Mouse (Mus musculus): ENCODE measurements around the gene Tssk6. TPM values are rescaled to one million over a fixed set of nuclear protein-coding genes. Genes with fewer than 3 reads are reported as not detected.
"Not testable (repeated sequence)": the region's sequence is repeated elsewhere in the genome, so short reads cannot be mapped to it uniquely, and the experiment has no call there.

The Tssk6 gene
- total RNA-seq, 2 experiments from 2014 or later: 0.34 TPM; not detected in 1

GRCm38 (mm10) chr8:69911917-69912316, 9.9 kb downstream of the Tssk6 start:
- intact Hi-C loops (cut with DNase I): no loop called here
- DNase-seq (ENCODE audit: low spot score in 2 of 2): no peak

- intact Hi-C loops (cut with DNase I): no loop called here
- no peak for DNase-seq (ENCODE audit: low spot score in 2 of 2)
Observed at GRCm38 (mm10) chr8:69912478-69913074, 10.6 kb downstream of the Tssk6 start.

GRCm38 (mm10) chr8:69914526-69914925, 12.5 kb downstream of the Tssk6 start:
- no peak for DNase-seq (ENCODE audit: low spot score in 2 of 2)
- intact Hi-C loops (cut with DNase I): no loop called here

GRCm38 (mm10) chr8:69915748-69916147, 13.8 kb downstream of the Tssk6 start:
- peak; percentile 51 to 84 for DNase-seq (ENCODE audit: low spot score in 2 of 2)
- intact Hi-C loops (cut with DNase I): loop anchor here (5.0 kb wide), 1 partner anchor 247 kb away; no protein-coding TSS in a partner anchor

GRCm38 (mm10) chr8:69918506-69918905, 16.5 kb downstream of the Tssk6 start:
- intact Hi-C loops (cut with DNase I): loop anchor here (2.0 to 5.0 kb wide), 2 partner anchors 78 to 244 kb away; partner anchors contain the start of gene Gatad2a
- DNase-seq (ENCODE audit: low spot score in 2 of 2): no peak

GRCm38 (mm10) chr8:69919010-69919409, 17.0 kb downstream of the Tssk6 start:
- DNase-seq (ENCODE audit: low spot score in 2 of 2): peak; percentile 88 to 90
- intact Hi-C loops (cut with DNase I): loop anchor here (1.0 to 5.0 kb wide), 3 partner anchors 78 to 243 kb away; partner anchors contain the start of gene Gatad2a

- intact Hi-C loops (cut with DNase I): loop anchor here (1.0 to 5.0 kb wide), 3 partner anchors 77 to 242 kb away; partner anchors contain the start of gene Gatad2a
- DNase-seq (ENCODE audit: low spot score in 2 of 2): peak; percentile 31 to 84
Observed at GRCm38 (mm10) chr8:69919876-69920662, 18.1 kb downstream of the Tssk6 start.

- intact Hi-C loops (cut with DNase I): no loop called here
- no peak for DNase-seq (ENCODE audit: low spot score in 2 of 2)
Observed at GRCm38 (mm10) chr8:69921141-69921540, 19.2 kb downstream of the Tssk6 start.

- no peak for DNase-seq (ENCODE audit: low spot score in 2 of 2)
- intact Hi-C loops (cut with DNase I): no loop called here
Observed at GRCm38 (mm10) chr8:69923986-69924385, 22.0 kb downstream of the Tssk6 start.

GRCm38 (mm10) chr8:69926901-69927300, 24.9 kb downstream of the Tssk6 start:
- intact Hi-C loops (cut with DNase I): loop anchor here (5.0 kb wide), 1 partner anchor 40 kb away; no protein-coding TSS in a partner anchor
- DNase-seq (ENCODE audit: low spot score in 2 of 2): no peak

- intact Hi-C loops (cut with DNase I): no loop called here
- DNase-seq (ENCODE audit: low spot score in 2 of 2): no peak
Observed at GRCm38 (mm10) chr8:69933811-69934210, 31.8 kb downstream of the Tssk6 start.

- intact Hi-C loops (cut with DNase I): no loop called here
- no peak for DNase-seq (ENCODE audit: low spot score in 2 of 2)
Observed at GRCm38 (mm10) chr8:69934582-69934981, 32.6 kb downstream of the Tssk6 start.

GRCm38 (mm10) chr8:69935431-69935830, 33.4 kb downstream of the Tssk6 start:
- intact Hi-C loops (cut with DNase I): no loop called here
- no peak for DNase-seq (ENCODE audit: low spot score in 2 of 2)

- DNase-seq (ENCODE audit: low spot score in 2 of 2): peak in 1 of 2 experiments; percentile 57
- intact Hi-C loops (cut with DNase I): no loop called here
Observed at GRCm38 (mm10) chr8:69936050-69936794, 34.2 kb downstream of the Tssk6 start.

- no peak for DNase-seq (ENCODE audit: low spot score in 2 of 2)
- intact Hi-C loops (cut with DNase I): no loop called here
Observed at GRCm38 (mm10) chr8:69937466-69937865, 35.5 kb downstream of the Tssk6 start.

- no peak for DNase-seq (ENCODE audit: low spot score in 2 of 2)
- intact Hi-C loops (cut with DNase I): no loop called here
Observed at GRCm38 (mm10) chr8:69938245-69938982, 36.4 kb downstream of the Tssk6 start.

- DNase-seq (ENCODE audit: low spot score in 2 of 2): no peak
- intact Hi-C loops (cut with DNase I): no loop called here
Observed at GRCm38 (mm10) chr8:69939633-69940032, 37.6 kb downstream of the Tssk6 start.

GRCm38 (mm10) chr8:69940386-69940785, 38.4 kb downstream of the Tssk6 start:
- intact Hi-C loops (cut with DNase I): no loop called here
- no peak for DNase-seq (ENCODE audit: low spot score in 2 of 2)

GRCm38 (mm10) chr8:69942495-69942894, 40.5 kb downstream of the Tssk6 start:
- DNase-seq (ENCODE audit: low spot score in 2 of 2); intact Hi-C loops (cut with DNase I): not testable (repeated sequence)
